Mouse (Mus musculus) right cerebral cortex, postnatal 36 days (tissue): Measurements from ENCODE around the gene Wdr76.
A peak's percentile ranks its signal among the peaks of the same experiment; 100 is the strongest.
"Not testable (repeated sequence)": the region's sequence is repeated elsewhere in the genome, so short reads cannot be mapped to it uniquely, and the experiment has no call there.

Experiments
- DNase-seq, 2 experiments: peaks; one replicate each; pipeline ENCODE4 v3.0.0; 2022; ENCODE audit warnings: low spot score in 2 of 2, mixed read lengths in 1 of 2

The Wdr76 gene

GRCm38 (mm10) chr2:121518711-121519110, 12.2 kb downstream of the Wdr76 start:
- not testable (repeated sequence) for DNase-seq

- DNase-seq: peak; percentile 24 to 68
Measured at GRCm38 (mm10) chr2:121522006-121522405, 15.5 kb downstream of the Wdr76 start.

- not testable (repeated sequence) for DNase-seq
Measured at GRCm38 (mm10) chr2:121522830-121523229, 16.3 kb downstream of the Wdr76 start.

GRCm38 (mm10) chr2:121525056-121525455, 18.5 kb downstream of the Wdr76 start:
- peak; percentile 20 to 79 for DNase-seq

- DNase-seq: no peak
Measured at GRCm38 (mm10) chr2:121544829-121545228, 38.3 kb downstream of the Wdr76 start.

GRCm38 (mm10) chr2:121549630-121550029, 43.1 kb downstream of the Wdr76 start:
- no peak for DNase-seq

GRCm38 (mm10) chr2:121551271-121551670, 44.7 kb downstream of the Wdr76 start:
- DNase-seq: no peak

- no peak for DNase-seq
Measured at GRCm38 (mm10) chr2:121563117-121563516, 56.6 kb downstream of the Wdr76 start.

GRCm38 (mm10) chr2:121565911-121566310, 59.4 kb downstream of the Wdr76 start:
- no peak for DNase-seq

- DNase-seq: no peak
Measured at GRCm38 (mm10) chr2:121570049-121570448, 63.5 kb downstream of the Wdr76 start.

- peak; percentile 28 to 34 for DNase-seq
Measured at GRCm38 (mm10) chr2:121570999-121571655, 64.6 kb downstream of the Wdr76 start.

- DNase-seq: peak; percentile 77 to 81
Measured at GRCm38 (mm10) chr2:121571780-121572179, 65.3 kb downstream of the Wdr76 start.

- no peak for DNase-seq
Measured at GRCm38 (mm10) chr2:121574066-121574630, 67.6 kb downstream of the Wdr76 start.

GRCm38 (mm10) chr2:121575741-121576201, 69.2 kb downstream of the Wdr76 start:
- no peak for DNase-seq

GRCm38 (mm10) chr2:121582809-121583376, 76.4 kb downstream of the Wdr76 start:
- no peak for DNase-seq

GRCm38 (mm10) chr2:121583468-121584116, 77.1 kb downstream of the Wdr76 start:
- no peak for DNase-seq

- DNase-seq: no peak
Measured at GRCm38 (mm10) chr2:121584705-121585104, 78.2 kb downstream of the Wdr76 start.

- DNase-seq: no peak
Measured at GRCm38 (mm10) chr2:121587523-121588308, 81.2 kb downstream of the Wdr76 start.

- no peak for DNase-seq
Measured at GRCm38 (mm10) chr2:121588309-121588694, 81.8 kb downstream of the Wdr76 start.

- DNase-seq: no peak
Measured at GRCm38 (mm10) chr2:121594131-121594530, 87.6 kb downstream of the Wdr76 start.
